Mouse (Mus musculus) midbrain, postnatal 0 days (tissue): Measurements from ENCODE around the gene Net1. TPM values are rescaled to one million over a fixed set of nuclear protein-coding genes. Genes with fewer than 3 reads are reported as not detected.

Source experiments
- ATAC-seq: fragments of 200-750 bp; cut with Nextera tagmentation; 2 replicates; pipeline ENCODE4 v1.8.0; 2017; ENCODE audit warnings: moderate number of reproducible peaks, mild to moderate bottlenecking, moderate TSS enrichment, moderate library complexity; ENCODE audit not compliant: low FRiP score
- DNase-seq: peaks from one replicate; pipeline ENCODE4 v3.0.0-alpha.2; 2015; ENCODE audit warnings: low spot score
- H3K27ac ChIP-seq: fragments of 300-500 bp; sonication (generic); 2 replicates; pipeline ENCODE4 v1.5.1; 2014; ENCODE audit warnings: low read depth, mild to moderate bottlenecking, low read length, mixed read lengths
- H3K27me3 ChIP-seq: fragments of 300-500 bp; sonication (generic); 2 replicates; pipeline ENCODE4 v1.6.1; 2014; ENCODE audit warnings: low read length, control low read depth, mixed read lengths; ENCODE audit not compliant: insufficient read depth
- H3K36me3 ChIP-seq: fragments of 300-500 bp; sonication (generic); 2 replicates; pipeline ENCODE4 v1.6.1; 2014; ENCODE audit warnings: low read length, control low read depth, mixed read lengths; ENCODE audit not compliant: insufficient read depth
- H3K4me1 ChIP-seq: fragments of 300-500 bp; sonication (generic); 2 replicates; pipeline ENCODE4 v1.6.1; 2014; ENCODE audit warnings: mild to moderate bottlenecking, control low read depth, antibody characterized with exemption, low read length, mixed read lengths; ENCODE audit not compliant: insufficient read depth
- H3K4me2 ChIP-seq: fragments of 300-500 bp; sonication (generic); 2 replicates; pipeline ENCODE4 v1.6.1; 2014; ENCODE audit warnings: low read depth, mild to moderate bottlenecking, low read length, mixed read lengths; ENCODE audit not compliant: poor library complexity, severe bottlenecking
- H3K4me3 ChIP-seq: fragments of 300-500 bp; sonication (generic); 2 replicates; pipeline ENCODE4 v1.5.1; 2014; ENCODE audit warnings: low read depth, mild to moderate bottlenecking, low read length, moderate library complexity
- H3K9ac ChIP-seq: fragments of 300-500 bp; sonication (generic); replicated peaks from 2 replicates; pipeline ENCODE4 v1.6.1; 2014; ENCODE audit warnings: mild to moderate bottlenecking, low read length, moderate library complexity, mixed read lengths; ENCODE audit not compliant: poor library complexity, severe bottlenecking
- H3K9me3 ChIP-seq: fragments of 300-500 bp; sonication (generic); 2 replicates; pipeline ENCODE4 v1.6.1; 2016; ENCODE audit warnings: low read length, control low read depth
- CTCF ChIP-seq: IDR thresholded peaks from 2 replicates; pipeline ENCODE4 v1.5.1; 2016; ENCODE audit warnings: antibody characterized with exemption, mild to moderate bottlenecking
- WGBS: fragments of 180-500 bp; shearing (Covaris S2); extraction: QIAGEN DNeasy Blood & Tissue Kit; methylation state at CpG from one replicate; pipeline ENCODE4 v1.1.7; 2014; 5-methylcytosine and 5-hydroxymethylcytosine counted together
- polyA plus RNA-seq: library from polyadenylated mRNA; unstranded; fragments of >200 nt; fragmentation: Nextera tagmentation; extraction: Ambion mirVana; gene quantifications from 2 replicates; pipeline ENCODE4 v1.2.1, GENCODE M21; 2015
- total RNA-seq: library from RNA; depleted of rRNA; stranded (reverse); fragments of >200 nt; gene quantifications from 2 replicates; pipeline ENCODE4 v1.2.3, GENCODE M21; 2014

Gene Net1
- total and polyA plus RNA-seq, 2 experiments from 2014 or later: 12.3 to 17.7 TPM

- Histone ChIP-seq H3K4me1 (no peaks in the 10 kb centered on the region), H3K9ac (no peak overlapping the region), H3K4me2 (no peak overlapping the region), H3K9me3 (no peaks in the 10 kb centered on the region), H3K27ac (no peak overlapping the region), H3K4me3 (no peak overlapping the region), H3K36me3 (peaks cover 13% of the 10 kb centered on the region; the same call in 1 of the 2 replicates), H3K27me3 (no peaks in the 10 kb centered on the region)
- ATAC-seq (no peak), DNase-seq (no peak)
- 95% methylated on average over 7 of the region's 7 CpGs for WGBS
- TF ChIP-seq CTCF: no peak
Observed at GRCm38 (mm10) chr13:3886663-3887062, 31.4 kb downstream of the Net1 start.

GRCm38 (mm10) chr13:3877679-3878220, 40.3 kb downstream of the Net1 start:
- no peaks in the 10 kb centered on the region for H3K9me3 ChIP-seq
- no peak for DNase-seq
- H3K27ac ChIP-seq: no peak overlapping the region
- TF ChIP-seq CTCF: no peak
- H3K9ac ChIP-seq: no peak overlapping the region
- no peak for ATAC-seq
- WGBS: 44% methylated on average over 4 of the region's 4 CpGs
- H3K4me3 ChIP-seq: no peak overlapping the region
- H3K36me3 ChIP-seq: no peaks in the 10 kb centered on the region
- H3K4me1 ChIP-seq: no peaks in the 10 kb centered on the region
- no peaks in the 10 kb centered on the region for H3K27me3 ChIP-seq
- no peak overlapping the region for H3K4me2 ChIP-seq

DNA sequence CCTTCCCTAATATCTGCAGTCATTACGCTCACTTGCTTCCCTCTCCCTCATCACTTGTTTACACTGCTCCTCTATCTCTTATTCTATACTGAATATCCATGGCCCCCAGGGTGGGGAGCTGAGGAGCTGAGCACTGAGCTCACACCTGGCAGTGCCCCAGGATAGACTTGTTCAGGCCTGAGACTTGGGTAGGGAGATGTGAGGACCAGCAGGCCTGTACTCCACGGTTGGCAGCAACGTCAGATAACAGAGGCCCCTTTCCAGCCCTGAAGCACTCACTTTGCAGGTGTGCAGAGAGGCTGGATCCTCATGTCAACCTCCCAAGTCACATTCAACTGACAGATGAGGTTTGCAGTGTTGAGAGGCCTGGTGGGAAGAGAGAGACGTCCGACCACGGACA, 40.8 kb downstream of the Net1 start:
- 77% methylated on average over 6 of the region's 6 CpGs for WGBS
- TF ChIP-seq CTCF: no peak

DNA sequence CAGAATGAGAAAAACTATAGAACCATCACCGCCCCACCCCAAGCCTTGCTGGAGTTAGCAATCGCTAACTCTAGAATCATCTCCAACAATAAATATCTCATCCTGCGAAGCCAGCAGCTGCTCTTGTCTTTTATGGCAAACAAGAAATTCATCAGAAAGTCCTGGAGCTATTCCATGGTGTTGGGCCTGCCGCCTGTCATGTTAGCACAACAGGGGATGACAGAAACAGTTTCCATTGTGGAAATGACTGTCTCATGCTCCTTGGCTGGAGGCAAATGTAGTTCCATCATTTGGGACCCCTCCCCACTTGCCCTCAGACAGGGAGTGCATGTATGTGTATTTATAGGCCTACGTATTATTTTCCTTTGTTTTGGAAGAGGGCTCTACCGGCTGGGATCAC, 41.6 kb downstream of the Net1 start:
- DNase-seq (peak; percentile 14), ATAC-seq (no peak)
- TF ChIP-seq CTCF: no peak
- Histone ChIP-seq H3K9me3 (no peaks in the 10 kb centered on the region), H3K4me2 (no peak overlapping the region), H3K9ac (no peak overlapping the region), H3K4me1 (no peaks in the 10 kb centered on the region), H3K27ac (no peak overlapping the region), H3K4me3 (no peak overlapping the region), H3K36me3 (no peaks in the 10 kb centered on the region), H3K27me3 (no peaks in the 10 kb centered on the region)
- 77% methylated on average over 6 of the region's 6 CpGs for WGBS

More for the DNA sequence above, 40.8 kb downstream of the Net1 start:
- no peak overlapping the region for H3K27ac ChIP-seq
- H3K36me3 ChIP-seq: no peaks in the 10 kb centered on the region
- DNase-seq (no peak), ATAC-seq (no peak; the same call in 1 of the 2 replicates)
- H3K4me1 ChIP-seq: no peaks in the 10 kb centered on the region
- no peaks in the 10 kb centered on the region for H3K27me3 ChIP-seq
- H3K4me2 ChIP-seq: no peak overlapping the region
- no peak overlapping the region for H3K9ac ChIP-seq
- H3K4me3 ChIP-seq: no peak overlapping the region
- H3K9me3 ChIP-seq: no peaks in the 10 kb centered on the region

- DNase-seq: no peak
Observed at GRCm38 (mm10) chr13:3872832-3873231, 45.2 kb downstream of the Net1 start.

DNA sequence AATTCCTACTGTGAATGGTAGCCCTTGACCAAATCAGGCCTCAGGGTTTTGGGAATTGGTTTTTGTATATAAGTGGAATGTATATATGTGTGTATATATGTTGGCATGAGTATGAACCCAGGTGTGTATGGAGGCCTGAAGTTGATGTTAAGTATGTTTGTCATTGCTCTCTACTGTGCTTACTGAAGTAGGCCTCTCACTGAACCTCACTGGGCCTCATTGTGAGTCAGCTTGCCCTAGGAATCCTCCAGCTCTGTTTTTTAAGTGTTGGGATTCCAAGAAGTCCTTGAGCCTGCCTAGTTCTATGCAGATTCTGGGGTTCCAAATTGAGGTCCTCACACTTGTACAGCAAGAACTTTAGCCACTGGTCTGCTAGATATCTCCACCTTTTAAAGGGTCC, 48.1 kb downstream of the Net1 start:
- H3K27me3 ChIP-seq: no peaks in the 10 kb centered on the region
- H3K27ac ChIP-seq: no peak overlapping the region
- H3K9me3 ChIP-seq: no peaks in the 10 kb centered on the region
- no peak for TF ChIP-seq CTCF
- ATAC-seq: no peak
- no peaks in the 10 kb centered on the region for H3K36me3 ChIP-seq
- H3K4me1 ChIP-seq: no peaks in the 10 kb centered on the region
- DNase-seq: no peak
- no peak overlapping the region for H3K9ac ChIP-seq
- no peak overlapping the region for H3K4me2 ChIP-seq
- no peak overlapping the region for H3K4me3 ChIP-seq

More at GRCm38 (mm10) chr13:3872832-3873231, 45.2 kb downstream of the Net1 start:
- 94% methylated on average over 4 of the region's 4 CpGs for WGBS
- Histone ChIP-seq H3K27me3 (no peaks in the 10 kb centered on the region), H3K4me1 (no peaks in the 10 kb centered on the region), H3K9me3 (no peaks in the 10 kb centered on the region), H3K9ac (no peak overlapping the region), H3K4me2 (no peak overlapping the region), H3K4me3 (no peak overlapping the region), H3K36me3 (no peaks in the 10 kb centered on the region), H3K27ac (no peak overlapping the region)
- ATAC-seq: no peak
- no peak for TF ChIP-seq CTCF
